Mouse (Mus musculus): ENCODE results near the gene Tex28.
"Not testable (repeated sequence)": the region's sequence is repeated elsewhere in the genome, so short reads cannot be mapped to it uniquely, and the experiment has no call there.

Gene Tex28

GRCm38 (mm10) chrX:74167738-74168137, at the start of gene Tex28:
Tex28 (minus strand) TSS chrX:74167838.
- DNase-seq = no peak

GRCm38 (mm10) chrX:74203556-74203955, 35.9 kb upstream of the Tex28 start:
- DNase-seq = no peak

GRCm38 (mm10) chrX:74176959-74177358, 9.3 kb upstream of the Tex28 start, which contains the start of gene Tktl1:
Tktl1 (plus strand) TSS chrX:74177259.
- DNase-seq = no peak

GRCm38 (mm10) chrX:74135263-74135662, 32.4 kb downstream of the Tex28 start, which contains the start of gene Mecp2:
Mecp2 (minus strand) TSS chrX:74135363.
- not testable (repeated sequence) for DNase-seq

- DNase-seq = no peak
Measured at GRCm38 (mm10) chrX:74127164-74127563, 40.5 kb downstream of the Tex28 start, which contains the start of gene Opn1mw. Opn1mw (plus strand) TSS chrX:74127464.

GRCm38 (mm10) chrX:74124975-74125374, 42.7 kb downstream of the Tex28 start:
- DNase-seq = peak; percentile 18

GRCm38 (mm10) chrX:74115511-74115910, 52.1 kb downstream of the Tex28 start:
- peak; percentile 74 for DNase-seq

GRCm38 (mm10) chrX:74114036-74114435, 53.6 kb downstream of the Tex28 start:
- DNase-seq = no peak

- no peak for DNase-seq
Measured at GRCm38 (mm10) chrX:74108747-74109146, 58.9 kb downstream of the Tex28 start.

GRCm38 (mm10) chrX:74105916-74106315, 61.7 kb downstream of the Tex28 start:
- DNase-seq = no peak

- DNase-seq = peak; percentile 5
Measured at GRCm38 (mm10) chrX:74103457-74104188, 64.0 kb downstream of the Tex28 start.

All from kidney, postnatal 10 days (tissue).